Mouse (Mus musculus) spleen, adult 2 months (tissue): ENCODE results near the gene 2310009B15Rik.

ENCODE experiments used
- CTCF ChIP-seq: fragments of 200-500 bp; IDR thresholded peaks from 2 replicates; pipeline ENCODE4 v1.5.1; 2011; ENCODE audit warnings: mild to moderate bottlenecking, inconsistent platforms; ENCODE audit not compliant: insufficient read depth, insufficient read length, insufficient replicate concordance; ENCODE audit errors: extremely low read depth
- POLR2A ChIP-seq: fragments of 200-500 bp; IDR thresholded peaks from 2 replicates; pipeline ENCODE4 v1.6.1; 2011; ENCODE audit warnings: low read depth, low read length, inconsistent platforms

DNA sequence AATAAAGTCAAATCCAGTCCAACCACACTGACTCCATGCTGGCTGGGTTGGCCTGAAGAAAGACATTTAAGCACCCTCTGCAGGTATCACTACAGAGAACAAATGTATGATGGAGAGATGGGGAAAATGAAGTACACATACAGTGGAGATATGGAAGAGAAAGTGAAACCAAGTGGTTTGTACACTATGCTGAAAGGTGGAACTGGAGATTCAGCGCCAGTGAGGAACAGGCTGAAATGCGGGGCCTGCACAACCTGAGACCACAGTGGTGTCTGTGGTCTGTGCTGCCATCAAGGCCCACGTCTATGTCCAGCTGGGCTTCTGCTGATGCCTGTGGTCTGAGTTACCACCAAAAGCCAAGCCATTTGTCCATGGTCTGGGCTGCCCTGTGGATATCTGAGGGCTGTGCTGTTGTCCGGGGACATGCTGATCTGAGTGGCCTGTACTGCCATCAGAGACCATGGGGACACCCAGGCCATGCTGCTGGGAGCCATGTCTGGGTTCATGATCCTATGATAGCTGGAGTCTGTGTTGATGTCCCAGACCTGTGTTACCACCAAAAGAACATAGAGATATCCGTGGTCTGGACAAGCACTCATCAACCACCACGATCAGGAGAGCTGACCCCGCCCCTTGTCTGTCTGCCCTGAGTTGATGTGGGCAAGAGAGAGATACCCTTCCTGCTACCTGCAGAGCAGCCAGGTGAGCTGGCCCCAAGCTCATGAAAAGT lies 34.2 kb downstream of the 2310009B15Rik start:
- no peak for TF ChIP-seq POLR2A
- no peak for TF ChIP-seq CTCF
